Mouse (Mus musculus) small intestine, adult 2 months (tissue): ENCODE data around the gene Dmpk.

ENCODE experiments used
- CTCF ChIP-seq: fragments of 200-500 bp; IDR thresholded peaks from 2 replicates; pipeline ENCODE4 v1.5.1; 2012; ENCODE audit warnings: low read depth, mild to moderate bottlenecking, control low read depth, inconsistent platforms, low read length, moderate library complexity, mixed read lengths; ENCODE audit not compliant: insufficient replicate concordance, insufficient read length; ENCODE audit errors: extremely low read depth
- POLR2A ChIP-seq: fragments of 200-500 bp; IDR thresholded peaks from 2 replicates; pipeline ENCODE4 v1.6.1; 2012; ENCODE audit warnings: low read depth, mild to moderate bottlenecking, control low read depth, inconsistent platforms, low read length, moderate library complexity

GRCm38 (mm10) chr7:19095751-19096110 is 12.1 kb downstream of the Dmpk start:
- TF ChIP-seq CTCF = no peak
- TF ChIP-seq POLR2A = no peak
